Mouse (Mus musculus) brown adipose tissue, adult 24 weeks (tissue): ENCODE data around the gene Dgcr2. TPM values are rescaled to one million over a fixed set of nuclear protein-coding genes. Genes with fewer than 3 reads are reported as not detected.

Experiments used
- H3K27ac ChIP-seq: fragments of 200-500 bp; replicated peaks from 2 replicates; pipeline ENCODE4 v1.5.1; 2012; ENCODE audit warnings: low read depth, mild to moderate bottlenecking, low read length
- H3K4me1 ChIP-seq: fragments of 200-500 bp; 2 replicates; pipeline ENCODE4 v1.6.1; 2012; ENCODE audit warnings: low read length, mixed read lengths; ENCODE audit not compliant: control insufficient read depth, insufficient read depth, insufficient read length
- H3K4me3 ChIP-seq: fragments of 200-500 bp; 2 replicates; pipeline ENCODE4 v1.5.1; 2012; ENCODE audit warnings: low read depth, mild to moderate bottlenecking, low read length, moderate library complexity; ENCODE audit not compliant: insufficient read depth
- polyA plus RNA-seq: library from polyadenylated mRNA; stranded (reverse); fragments of >200 nt; gene quantifications from 2 replicates; pipeline ENCODE4 v1.2.4, GENCODE M21; 2012; ENCODE audit not compliant: missing spikeins, insufficient read depth, insufficient read length

The Dgcr2 gene
- polyA plus RNA-seq, 1 experiment: 15.5 TPM

GRCm38 (mm10) chr16:17927351-17928082 lies 29.2 kb upstream of the Dgcr2 start:
- Histone ChIP-seq H3K27ac (0 out of 2 replicates have a peak overlapping the region, but pooled peaks have one; percentile 10), H3K4me1 (no peaks in the 10 kb centered on the region; the same call in 1 of the 2 replicates), H3K4me3 (peak overlapping the region; percentile 82)

- peaks cover 3% of the 10 kb centered on the region for H3K4me1 ChIP-seq
- H3K4me3 ChIP-seq: peak overlapping the region; percentile 71
- H3K27ac ChIP-seq: peak overlapping the region; percentile 51
These were observed 23.8 kb upstream of the Dgcr2 start for GRCm38 (mm10) chr16:17922163-17922538.

GRCm38 (mm10) chr16:17921325-17922162 lies 23.2 kb upstream of the Dgcr2 start:
- Histone ChIP-seq H3K27ac (peak overlapping the region; percentile 77), H3K4me1 (peaks cover 3% of the 10 kb centered on the region), H3K4me3 (peak overlapping the region; percentile 71)

- Histone ChIP-seq H3K4me3 (0 out of 2 replicates have a peak overlapping the region, but pooled peaks have one; percentile 6), H3K4me1 (peaks cover 3% of the 10 kb centered on the region), H3K27ac (no peak overlapping the region)
These were observed 22.2 kb upstream of the Dgcr2 start for GRCm38 (mm10) chr16:17920586-17920985.

GRCm38 (mm10) chr16:17914307-17915249 lies 16.2 kb upstream of the Dgcr2 start, which contains the start of gene Gsc2:
TSS of gene Gsc2 (minus strand) at chr16:17915059.
- no peaks in the 10 kb centered on the region; the same call in 1 of the 2 replicates for H3K4me1 ChIP-seq
- H3K4me3 ChIP-seq: peak within 1 kb of the TSS; percentile 39
- H3K27ac ChIP-seq: no peak within 1 kb of the TSS

GRCm38 (mm10) chr16:17911052-17911595 lies 12.8 kb upstream of the Dgcr2 start, which contains the start of gene Ess2:
TSS of gene Ess2 (minus strand) at chr16:17911348.
- Histone ChIP-seq H3K4me3 (peak within 1 kb of the TSS; percentile 88), H3K4me1 (no peaks in the 10 kb centered on the region; the same call in 1 of the 2 replicates), H3K27ac (peak within 1 kb of the TSS; percentile 72)

- H3K4me1 ChIP-seq: peaks cover 2% of the 10 kb centered on the region; the same call in 1 of the 2 replicates
- H3K27ac ChIP-seq: no peak overlapping the region
These were observed 2.3 kb downstream of the Dgcr2 start for GRCm38 (mm10) chr16:17896091-17896490.

GRCm38 (mm10) chr16:17893923-17894322 lies 4.4 kb downstream of the Dgcr2 start, which contains the start of gene Tssk1:
TSS of gene Tssk1 (plus strand) at chr16:17894223.
- no peak within 1 kb of the TSS for H3K4me3 ChIP-seq
- no peak within 1 kb of the TSS for H3K27ac ChIP-seq

More at GRCm38 (mm10) chr16:17896091-17896490, 2.3 kb downstream of the Dgcr2 start:
- no peak overlapping the region for H3K4me3 ChIP-seq

GRCm38 (mm10) chr16:17892606-17893005 lies 5.8 kb downstream of the Dgcr2 start:
- H3K4me3 ChIP-seq: no peak overlapping the region
- H3K27ac ChIP-seq: no peak overlapping the region

More at GRCm38 (mm10) chr16:17893923-17894322, 4.4 kb downstream of the Dgcr2 start, which contains the start of gene Tssk1:
- H3K4me1 ChIP-seq: peaks cover 12% of the 10 kb centered on the region

DNA sequence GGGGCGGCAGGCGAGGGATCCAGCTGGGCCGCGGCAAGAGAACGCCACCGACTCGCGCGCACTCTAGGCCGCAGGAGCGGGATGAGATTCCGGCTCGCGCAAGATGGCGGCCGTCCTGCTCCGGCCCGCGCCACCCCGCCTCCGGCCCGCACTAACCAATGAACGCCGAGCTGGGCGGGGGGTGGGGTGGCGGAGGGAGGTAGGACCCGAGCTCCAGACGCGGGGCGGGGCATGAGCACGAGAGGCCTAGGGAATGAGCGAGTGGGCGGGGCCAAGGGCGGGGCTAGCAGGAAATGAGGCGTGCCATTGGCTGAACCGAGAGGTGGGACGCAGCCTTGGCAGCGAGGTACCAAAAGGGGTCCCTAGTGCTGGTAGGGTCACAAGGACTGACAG lies 6.8 kb downstream of the Dgcr2 start, which contains the start of gene Gm20518:
Gene Gm20518, minus strand, starts transcription at position 105 of the 393 bp plus-strand sequence.
- peak within 1 kb of the TSS; percentile 95 for H3K4me3 ChIP-seq
- peaks cover 12% of the 10 kb centered on the region for H3K4me1 ChIP-seq
- peak within 1 kb of the TSS; percentile 81 for H3K27ac ChIP-seq

More at GRCm38 (mm10) chr16:17892606-17893005, 5.8 kb downstream of the Dgcr2 start:
- H3K4me1 ChIP-seq: peaks cover 12% of the 10 kb centered on the region

- peak overlapping the region; percentile 81 for H3K27ac ChIP-seq
- peaks cover 10% of the 10 kb centered on the region; the same call in 1 of the 2 replicates for H3K4me1 ChIP-seq
- peak overlapping the region; percentile 95 for H3K4me3 ChIP-seq
These were observed 7.3 kb downstream of the Dgcr2 start for GRCm38 (mm10) chr16:17890917-17891566.

DNA sequence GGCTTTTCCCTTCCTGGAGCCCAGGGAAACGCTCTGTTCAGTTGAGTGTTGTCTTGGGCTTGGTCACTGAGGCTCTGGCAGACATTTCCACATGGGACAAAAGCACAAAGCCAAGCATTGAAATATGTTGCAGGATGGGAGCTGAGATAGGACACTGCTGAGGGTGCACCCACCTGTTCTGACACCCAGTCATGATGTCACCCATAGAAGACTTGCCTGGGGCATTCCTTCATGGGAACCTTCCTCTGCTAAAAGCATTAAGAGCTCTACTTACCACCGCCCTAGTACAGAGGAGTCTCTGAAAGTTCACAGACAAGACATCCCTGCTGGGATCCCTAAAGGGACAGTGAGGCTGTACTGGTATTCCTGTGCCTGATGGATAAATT lies 8.0 kb downstream of the Dgcr2 start:
- Histone ChIP-seq H3K4me1 (peaks cover 10% of the 10 kb centered on the region; the same call in 1 of the 2 replicates), H3K27ac (no peak overlapping the region), H3K4me3 (peak overlapping the region; percentile 95)

DNA sequence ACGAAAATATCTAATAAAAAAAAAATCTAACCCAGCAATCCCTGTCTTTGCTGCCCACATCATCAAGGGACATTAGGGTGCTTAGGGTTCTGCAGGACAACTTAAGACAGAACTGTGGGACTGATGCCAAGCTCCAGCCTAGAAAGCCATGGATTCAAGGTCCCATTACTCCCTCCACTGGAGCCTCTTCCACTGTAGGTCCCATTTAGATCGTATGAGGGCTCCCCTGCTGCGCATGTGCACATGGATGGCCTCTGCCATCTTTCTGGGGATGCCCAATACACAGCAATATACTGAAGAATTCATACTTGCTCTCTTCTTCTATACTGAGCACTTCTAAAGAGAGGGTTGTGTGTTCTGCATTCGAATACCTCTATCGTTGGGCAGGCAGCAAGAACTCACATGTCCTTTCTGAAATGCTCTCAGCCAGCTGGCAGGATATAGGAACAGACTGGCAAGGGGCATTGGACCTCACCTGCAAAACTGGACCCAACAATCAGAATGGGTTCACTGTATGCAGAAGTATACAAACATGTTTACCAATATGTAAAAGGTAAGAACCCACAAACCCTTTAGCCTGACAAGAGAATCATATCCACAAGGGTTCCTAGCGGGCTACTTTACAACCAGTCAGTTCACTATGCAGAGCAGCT lies 8.5 kb downstream of the Dgcr2 start:
- H3K27ac ChIP-seq: no peak overlapping the region
- H3K4me3 ChIP-seq: peak overlapping the region; percentile 95; the same call in 1 of the 2 replicates

More for the DNA sequence above, 8.5 kb downstream of the Dgcr2 start:
- H3K4me1 ChIP-seq: peaks cover 10% of the 10 kb centered on the region; the same call in 1 of the 2 replicates
